Mouse (Mus musculus) megakaryocyte progenitor cell, adult 5-6 weeks (primary cell): Measurements from ENCODE around the gene Ncf1. TPM values are rescaled to one million over a fixed set of nuclear protein-coding genes. Genes with fewer than 3 reads are reported as not detected.

Experiments used
- ATAC-seq: replicated peaks from 2 replicates; pipeline ENCODE4 v1.8.0; 2016; ENCODE audit warnings: mild to moderate bottlenecking, moderate TSS enrichment, inconsistent platforms; ENCODE audit not compliant: poor library complexity
- total RNA-seq, 2 experiments: library from RNA; stranded (forward) in 1 of 2; stranded (reverse) in 1 of 2; fragments of 157-497, 149-512 nt in 1 of 2; fragments of 200-1000 nt in 1 of 2; gene quantifications; 2 replicates each; pipeline versions ENCODE4 v1.2.3 to v1.2.4; 2015 to 2017

The Ncf1 gene
- total RNA-seq, 2 experiments from 2014 or later = 139 to 185 TPM

- ATAC-seq = peak; percentile 90
These were observed 15.2 kb downstream of the Ncf1 start for GRCm38 (mm10) chr5:134214021-134214806.

DNA sequence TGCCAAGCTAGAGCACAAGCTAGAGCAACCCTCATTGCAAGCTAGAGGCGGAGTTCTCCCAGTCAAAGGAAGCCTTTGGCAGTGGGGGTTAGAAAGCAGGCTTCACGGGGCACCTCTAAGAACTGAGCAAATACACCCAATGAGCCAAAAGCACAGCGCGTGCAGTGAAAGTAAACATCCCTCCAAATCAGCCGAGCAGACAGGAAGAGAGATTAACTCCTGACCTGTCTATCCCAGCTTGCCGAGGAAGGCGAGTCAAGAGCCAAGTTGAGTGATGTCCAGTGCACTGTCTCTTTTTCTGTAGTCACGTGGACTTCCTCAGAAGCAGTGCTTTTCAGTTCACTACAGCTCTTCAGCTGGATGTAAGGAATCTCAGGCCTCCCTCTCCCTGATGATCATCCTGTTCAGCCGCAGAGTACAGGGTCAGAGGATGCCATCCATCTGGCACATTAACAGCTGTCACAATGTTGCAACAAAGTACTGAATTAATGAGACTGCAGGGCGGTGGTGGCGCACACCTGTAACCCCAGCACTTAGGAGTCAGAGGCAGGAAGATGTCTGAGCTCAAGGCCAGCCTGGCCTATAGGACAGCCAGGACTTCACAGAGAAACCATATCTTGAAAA, 19.4 kb downstream of the Ncf1 start:
- ATAC-seq = no peak

DNA sequence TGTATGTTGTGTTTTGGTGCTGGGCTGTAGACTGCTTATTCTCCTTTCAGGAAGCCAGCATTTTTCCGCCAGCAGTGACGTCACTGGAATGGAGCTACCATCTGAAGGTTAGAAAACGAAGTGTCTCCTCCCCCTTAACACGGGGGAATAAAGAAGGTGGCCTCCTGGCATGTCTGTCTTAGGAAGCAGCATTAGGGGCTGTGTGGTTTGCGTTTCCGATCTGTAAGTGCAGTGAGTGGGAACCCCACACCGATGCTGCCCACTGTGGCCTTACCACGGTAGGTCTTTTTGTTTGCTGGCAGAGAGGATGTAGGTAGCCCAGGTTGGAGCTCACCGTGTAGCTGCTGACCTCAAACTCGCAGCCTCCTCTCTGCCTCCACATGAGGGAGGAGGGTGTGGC, 22.7 kb downstream of the Ncf1 start:
- peak; percentile 46 for ATAC-seq

DNA sequence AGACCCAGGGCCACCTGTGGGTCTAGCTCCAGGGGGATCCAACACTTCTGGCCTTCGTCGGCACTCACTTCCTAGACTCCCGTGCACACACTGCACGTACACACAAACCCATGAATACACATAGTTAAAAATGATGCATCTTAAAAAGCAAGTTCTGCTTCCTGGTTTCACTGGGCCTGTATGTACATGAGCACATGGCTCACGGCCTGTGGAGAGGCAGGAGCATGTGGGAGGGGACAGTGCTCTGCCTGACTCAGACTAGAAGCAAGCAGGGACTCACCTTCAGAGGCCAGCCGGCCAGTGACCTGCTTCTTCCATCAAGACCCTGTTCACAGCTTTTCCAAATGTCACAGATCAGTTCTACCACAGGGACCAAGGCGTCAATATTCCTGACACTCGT, 35.8 kb downstream of the Ncf1 start:
- ATAC-seq = peak; percentile 49; the same call in 1 of the 2 replicates

DNA sequence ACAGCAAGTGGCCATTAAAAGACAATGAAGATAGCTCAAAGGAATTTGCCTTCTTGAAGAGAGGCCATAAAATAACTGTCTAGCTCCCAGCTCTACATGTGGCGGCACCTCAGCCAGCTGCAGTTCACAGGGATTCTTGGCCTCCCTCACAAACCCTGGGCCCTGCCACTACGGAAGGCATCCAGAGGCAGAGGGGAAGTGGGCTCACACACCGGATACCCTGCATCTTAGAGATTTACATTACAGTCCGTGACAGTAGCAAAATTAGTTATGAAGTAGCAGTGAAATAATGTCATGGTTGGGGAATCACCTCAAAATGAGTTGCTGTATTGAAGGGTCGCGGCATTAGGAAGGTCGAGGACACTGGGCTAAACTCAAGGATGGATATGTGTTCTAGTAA, 40.9 kb downstream of the Ncf1 start:
- peak; percentile 49 for ATAC-seq

DNA sequence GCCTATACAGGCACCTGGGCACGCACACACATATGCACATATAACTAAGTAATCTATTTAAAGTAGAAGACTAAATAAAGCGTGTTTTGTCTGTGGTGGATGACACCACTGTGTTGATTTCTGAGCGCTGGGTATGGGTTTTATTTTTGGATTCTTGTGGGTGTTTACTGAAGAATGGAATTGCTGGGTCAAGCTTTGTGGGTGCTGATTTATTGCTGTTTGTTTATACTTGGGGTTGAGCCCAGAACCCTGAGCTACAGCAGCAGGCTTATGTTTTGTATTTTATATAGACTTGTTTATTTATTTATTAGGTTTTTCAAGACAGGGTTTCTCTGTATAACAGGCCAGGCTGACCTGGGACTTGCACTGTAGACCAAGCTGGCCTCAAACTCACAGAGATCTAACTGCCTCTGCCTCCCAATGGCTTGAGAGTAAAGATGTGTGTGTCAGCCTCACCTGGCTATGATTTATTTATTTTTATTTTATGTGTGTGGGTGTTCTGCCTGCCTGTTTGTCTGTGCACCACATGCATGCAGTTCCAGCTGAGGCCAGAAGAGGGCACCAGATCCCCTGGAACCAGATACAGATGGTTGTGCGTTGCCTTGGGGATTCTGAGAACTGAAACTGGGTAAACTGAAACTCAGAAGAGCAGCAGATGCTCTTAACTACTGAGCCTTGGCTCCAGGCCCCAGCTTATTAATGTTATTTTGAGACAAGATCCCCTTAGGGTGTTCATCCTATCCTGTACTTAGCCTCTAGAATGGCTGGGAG, 42.3 kb downstream of the Ncf1 start:
- ATAC-seq = peak; percentile 49

- ATAC-seq = no peak
These were observed 43.4 kb downstream of the Ncf1 start for GRCm38 (mm10) chr5:134186059-134186458.

GRCm38 (mm10) chr5:134183880-134184808, 45.3 kb downstream of the Ncf1 start, which contains the start of gene Gtf2ird2:
Gtf2ird2 (plus strand) TSS chr5:134184019.
- ATAC-seq = peak; percentile 83

GRCm38 (mm10) chr5:134183162-134183561, 46.3 kb downstream of the Ncf1 start:
- no peak for ATAC-seq

- no peak for ATAC-seq
These were observed 46.7 kb downstream of the Ncf1 start for GRCm38 (mm10) chr5:134182735-134183134.

DNA sequence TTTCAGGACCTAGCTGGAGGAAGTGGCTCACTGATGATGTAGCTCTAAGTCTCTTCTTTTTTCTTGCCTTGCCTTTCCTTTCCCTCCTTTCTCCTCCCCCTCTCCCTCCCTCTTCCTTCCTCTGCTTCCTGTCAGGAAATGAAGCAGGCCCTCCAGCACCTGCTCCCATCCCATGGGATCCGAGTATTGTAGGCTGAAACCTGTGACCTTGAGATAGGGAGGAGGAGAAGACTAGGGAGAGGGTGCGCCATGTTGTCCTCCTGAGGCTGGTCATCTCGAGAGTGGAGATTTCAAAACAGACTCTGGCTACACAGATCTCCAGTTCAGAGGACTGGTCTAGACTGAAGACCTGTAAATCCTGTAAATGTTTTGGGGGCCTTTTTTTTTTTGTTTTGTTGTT, 47.3 kb downstream of the Ncf1 start:
- no peak for ATAC-seq

DNA sequence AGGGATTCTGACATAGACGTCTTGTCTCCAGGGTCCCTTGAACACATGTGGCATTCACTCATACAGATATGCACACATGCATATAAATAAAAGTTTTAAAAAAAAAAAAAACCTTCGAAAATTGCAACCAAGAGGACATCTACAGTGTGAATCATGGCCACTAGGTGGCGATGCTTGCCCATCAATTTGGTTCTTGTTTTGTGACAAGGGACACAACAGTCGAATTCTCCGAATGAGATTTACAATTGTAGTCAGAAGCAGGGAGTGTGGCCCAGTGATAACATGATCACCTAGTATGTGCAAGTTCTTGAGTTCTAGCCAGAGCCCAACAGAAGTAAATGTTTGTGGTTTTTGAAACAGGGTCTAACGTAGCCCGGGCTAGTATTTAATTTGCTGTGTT, 49.6 kb downstream of the Ncf1 start:
- peak; percentile 35 for ATAC-seq

- ATAC-seq = no peak
These were observed 50.9 kb downstream of the Ncf1 start for GRCm38 (mm10) chr5:134178536-134178935.

GRCm38 (mm10) chr5:134176169-134176881, 53.1 kb downstream of the Ncf1 start, which contains the start of gene Rcc1l:
Rcc1l (minus strand) TSS chr5:134176774.
- ATAC-seq = peak; percentile 84

DNA sequence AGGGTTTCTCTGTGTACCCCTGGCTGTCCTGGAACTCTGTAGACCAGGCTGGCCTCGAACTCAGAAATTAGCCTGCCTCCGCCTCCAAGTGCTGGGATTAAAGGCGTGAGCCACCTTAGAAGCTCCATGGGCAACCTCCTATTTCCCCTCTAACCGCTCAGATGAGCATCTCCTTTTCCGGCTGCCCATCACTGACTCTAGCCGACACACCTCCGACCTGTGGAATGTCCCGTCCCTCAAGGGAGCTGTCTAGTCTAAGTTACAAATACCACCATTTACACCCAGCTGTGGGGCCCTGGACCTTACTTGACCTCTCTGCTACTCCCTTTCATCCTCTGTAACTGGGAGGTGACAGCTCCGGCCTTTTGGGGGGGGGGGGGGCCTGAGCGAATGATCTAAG, 53.7 kb downstream of the Ncf1 start:
- no peak for ATAC-seq

DNA sequence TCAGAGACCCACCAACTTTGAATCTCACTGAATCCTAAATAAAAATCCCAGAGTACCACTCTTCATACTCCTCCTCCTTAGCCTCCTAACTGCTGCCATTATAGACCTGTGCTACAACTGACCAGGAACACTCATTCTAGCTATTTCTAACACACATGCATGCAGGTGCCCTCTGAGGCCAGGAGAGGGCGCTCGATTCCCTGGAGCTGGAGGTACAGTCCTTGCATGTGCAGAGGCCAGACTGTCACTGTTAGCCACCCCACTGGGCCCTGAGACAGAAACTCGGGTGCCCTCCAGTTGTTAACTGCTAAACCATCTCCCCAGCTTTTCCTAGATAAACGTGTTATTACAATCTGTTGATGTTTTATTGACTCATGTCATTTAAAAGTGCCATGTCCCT, 56.2 kb downstream of the Ncf1 start:
- ATAC-seq = peak; percentile 79

- no peak for ATAC-seq
These were observed 59.3 kb downstream of the Ncf1 start for GRCm38 (mm10) chr5:134170167-134170566.
